Mouse (Mus musculus) limb, embryonic 11.5 days (tissue): Measurements from ENCODE around the gene Sfn. TPM values are rescaled to one million over a fixed set of nuclear protein-coding genes. Genes with fewer than 3 reads are reported as not detected.

Experiments
- ATAC-seq: fragments of 200-750 bp; cut with Nextera tagmentation; 2 replicates; pipeline ENCODE4 v1.8.0; 2017; ENCODE audit warnings: low read depth; ENCODE audit not compliant: insufficient number of reproducible peaks, low FRiP score, low TSS enrichment
- DNase-seq: peaks from one replicate; pipeline ENCODE4 v3.0.0-alpha.2; 2015; ENCODE audit warnings: low spot score
- H3K27ac ChIP-seq: fragments of 300-500 bp; sonication (generic); replicated peaks from 2 replicates; pipeline ENCODE4 v1.5.1; 2014; ENCODE audit warnings: low read depth, mild to moderate bottlenecking, low read length
- H3K27me3 ChIP-seq: fragments of 300-500 bp; sonication (generic); 2 replicates; pipeline ENCODE4 v1.6.1; 2014; ENCODE audit warnings: mild to moderate bottlenecking, low read length, mixed read lengths; ENCODE audit not compliant: control insufficient read depth, insufficient read depth
- H3K36me3 ChIP-seq: fragments of 300-500 bp; sonication (generic); 2 replicates; pipeline ENCODE4 v1.6.1; 2014; ENCODE audit warnings: mild to moderate bottlenecking, low read length, moderate library complexity, mixed read lengths; ENCODE audit not compliant: control insufficient read depth, insufficient read depth
- H3K4me1 ChIP-seq: fragments of 300-500 bp; sonication (generic); 2 replicates; pipeline ENCODE4 v1.6.1; 2014; ENCODE audit warnings: low read length, mixed read lengths; ENCODE audit not compliant: control insufficient read depth, insufficient read depth
- H3K4me2 ChIP-seq: fragments of 300-500 bp; sonication (generic); 2 replicates; pipeline ENCODE4 v1.6.1; 2014; ENCODE audit warnings: low read depth, mild to moderate bottlenecking, moderate library complexity; ENCODE audit not compliant: severe bottlenecking
- H3K4me3 ChIP-seq: fragments of 300-500 bp; sonication (generic); 2 replicates; pipeline ENCODE4 v1.5.1; 2014; ENCODE audit warnings: low read depth, low read length
- H3K9ac ChIP-seq: fragments of 300-500 bp; sonication (generic); 2 replicates; pipeline ENCODE4 v1.6.1; 2014; ENCODE audit warnings: mild to moderate bottlenecking, low read length
- H3K9me3 ChIP-seq: fragments of 300-500 bp; sonication (generic); 2 replicates; pipeline ENCODE4 v1.6.1; 2016; ENCODE audit warnings: low read length; ENCODE audit not compliant: control insufficient read depth
- WGBS: fragments of 180-500 bp; shearing (Covaris S2); extraction: QIAGEN DNeasy Blood & Tissue Kit; methylation state at CpG from one replicate; pipeline ENCODE4 v1.1.7; 2014; 5-methylcytosine and 5-hydroxymethylcytosine counted together
- polyA plus RNA-seq: library from polyadenylated mRNA; unstranded; fragments of >200 nt; fragmentation: Nextera tagmentation; extraction: Ambion mirVana; gene quantifications from 2 replicates; pipeline ENCODE4 v1.2.1, GENCODE M21; 2014

The Sfn gene
- polyA plus RNA-seq, 1 experiment from 2014 or later: 34.9 TPM

DNA sequence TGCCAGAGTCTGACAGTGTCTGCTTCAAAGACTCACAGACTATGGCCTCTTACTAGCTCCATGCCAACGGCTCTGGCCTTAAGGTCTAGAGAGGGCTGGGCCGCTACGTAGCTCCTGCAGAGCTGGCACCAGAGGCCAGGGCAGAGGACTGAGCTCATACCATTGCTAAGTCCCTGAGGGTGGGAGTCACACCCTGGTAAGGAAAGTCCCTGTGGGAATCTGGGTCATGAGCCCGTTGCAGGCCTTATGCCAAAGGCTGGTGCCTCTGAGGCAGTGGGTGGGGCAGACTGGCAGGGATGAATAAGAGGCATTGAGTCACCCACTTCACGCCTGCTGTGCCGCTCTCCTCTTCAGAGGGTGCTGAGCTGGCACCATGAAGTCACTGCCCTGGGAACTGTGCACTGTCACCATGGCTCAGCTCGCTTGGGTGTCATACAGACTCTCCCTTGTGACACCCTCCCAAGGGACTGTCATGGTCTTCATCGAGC lies 12.3 kb upstream of the Sfn start:
- H3K4me2 ChIP-seq: no peak overlapping the region
- no peak overlapping the region for H3K4me3 ChIP-seq
- no peak overlapping the region for H3K9ac ChIP-seq
- ATAC-seq (no peak), DNase-seq (no peak)
- WGBS: 89% methylated on average over 8 of the region's 8 CpGs
- H3K36me3 ChIP-seq: peaks cover 16% of the 10 kb centered on the region
- H3K27ac ChIP-seq: no peak overlapping the region
- no peaks in the 10 kb centered on the region for H3K4me1 ChIP-seq
- no peaks in the 10 kb centered on the region for H3K27me3 ChIP-seq
- H3K9me3 ChIP-seq: peaks cover 3% of the 10 kb centered on the region; the same call in 1 of the 2 replicates

- Histone ChIP-seq H3K9me3 (peaks cover 3% of the 10 kb centered on the region; the same call in 1 of the 2 replicates), H3K4me2 (no peak overlapping the region), H3K27ac (no peak overlapping the region), H3K4me3 (no peak overlapping the region), H3K9ac (no peak overlapping the region), H3K4me1 (no peaks in the 10 kb centered on the region), H3K36me3 (peaks cover 16% of the 10 kb centered on the region), H3K27me3 (no peaks in the 10 kb centered on the region)
- ATAC-seq: no peak
- 92% methylated on average over 4 of the region's 4 CpGs for WGBS
- DNase-seq: no peak
Observed at GRCm38 (mm10) chr4:133613867-133614266, 11.9 kb upstream of the Sfn start.

DNA sequence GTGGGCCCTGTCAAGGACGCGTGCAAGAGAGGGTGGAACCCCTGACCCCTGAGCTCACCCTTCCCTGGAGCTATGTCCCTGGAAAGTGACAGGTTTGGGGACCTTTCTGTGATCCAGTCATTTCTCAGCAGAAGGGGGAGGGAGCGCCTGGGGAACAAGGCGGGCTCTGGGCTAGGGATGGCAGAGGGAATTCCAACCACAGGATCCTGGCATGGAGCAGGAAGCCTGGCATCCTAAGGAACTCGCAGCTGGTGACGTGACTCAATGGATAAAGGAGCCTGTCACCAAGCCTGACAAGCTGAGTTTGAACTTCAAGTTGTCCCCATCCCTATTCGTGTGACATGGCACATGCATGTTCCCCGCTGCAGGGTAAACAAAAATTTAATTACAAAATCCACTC lies 11.1 kb upstream of the Sfn start:
- ATAC-seq (no peak), DNase-seq (no peak)
- Histone ChIP-seq H3K27ac (no peak overlapping the region), H3K4me3 (no peak overlapping the region), H3K9me3 (peaks cover 3% of the 10 kb centered on the region; the same call in 1 of the 2 replicates), H3K36me3 (peaks cover 16% of the 10 kb centered on the region), H3K4me2 (no peak overlapping the region), H3K9ac (no peak overlapping the region), H3K27me3 (no peaks in the 10 kb centered on the region), H3K4me1 (no peaks in the 10 kb centered on the region)
- 93% methylated on average over 8 of the region's 8 CpGs for WGBS

DNA sequence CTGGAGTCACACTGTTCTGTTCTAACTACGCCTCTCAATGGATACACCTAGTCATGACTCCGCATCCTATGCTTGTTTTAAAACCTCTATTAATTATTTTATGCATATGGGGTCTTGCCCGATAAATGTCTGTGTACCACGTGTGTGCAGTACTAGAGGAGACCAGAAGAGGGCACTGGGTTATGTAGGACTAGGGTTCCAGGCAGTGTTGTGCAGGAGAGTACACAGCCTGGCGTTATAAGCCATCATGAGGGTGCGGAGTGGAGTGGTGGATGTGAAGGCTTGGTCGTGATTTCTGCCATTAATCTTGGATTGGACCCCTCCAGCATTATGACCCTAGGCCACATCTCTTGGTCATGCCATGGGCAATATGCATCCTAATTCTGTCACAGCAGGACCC lies 10.4 kb upstream of the Sfn start:
- no peak overlapping the region for H3K27ac ChIP-seq
- 96% methylated on average over 7 of the region's 7 CpGs for WGBS
- DNase-seq: no peak
- H3K36me3 ChIP-seq: peaks cover 16% of the 10 kb centered on the region
- H3K4me1 ChIP-seq: no peaks in the 10 kb centered on the region
- ATAC-seq: no peak
- H3K4me3 ChIP-seq: no peak overlapping the region
- H3K9me3 ChIP-seq: peaks cover 3% of the 10 kb centered on the region; the same call in 1 of the 2 replicates
- no peak overlapping the region for H3K4me2 ChIP-seq
- H3K9ac ChIP-seq: no peak overlapping the region
- H3K27me3 ChIP-seq: no peaks in the 10 kb centered on the region

- Histone ChIP-seq H3K9me3 (peaks cover 3% of the 10 kb centered on the region; the same call in 1 of the 2 replicates), H3K4me3 (no peak overlapping the region), H3K27me3 (no peaks in the 10 kb centered on the region), H3K36me3 (peaks cover 19% of the 10 kb centered on the region), H3K27ac (no peak overlapping the region), H3K4me2 (no peak overlapping the region), H3K9ac (no peak overlapping the region), H3K4me1 (no peaks in the 10 kb centered on the region)
- DNase-seq (no peak), ATAC-seq (no peak)
- 97% methylated on average over 5 of the region's 5 CpGs for WGBS
Observed at GRCm38 (mm10) chr4:133611815-133612214, 9.8 kb upstream of the Sfn start.

- Histone ChIP-seq H3K27ac (no peak overlapping the region), H3K9me3 (peaks cover 3% of the 10 kb centered on the region; the same call in 1 of the 2 replicates), H3K4me1 (no peaks in the 10 kb centered on the region), H3K4me3 (no peak overlapping the region), H3K27me3 (no peaks in the 10 kb centered on the region), H3K9ac (no peak overlapping the region), H3K36me3 (peaks cover 20% of the 10 kb centered on the region), H3K4me2 (no peak overlapping the region)
- WGBS: 18% methylated on average over 6 of the region's 6 CpGs
- no peak for ATAC-seq
- peak; percentile 89 for DNase-seq
Observed at GRCm38 (mm10) chr4:133609719-133610118, 7.8 kb upstream of the Sfn start.

GRCm38 (mm10) chr4:133607284-133607683 lies 5.3 kb upstream of the Sfn start:
- Histone ChIP-seq H3K27ac (no peak overlapping the region), H3K27me3 (peaks cover 7% of the 10 kb centered on the region), H3K4me3 (no peak overlapping the region), H3K36me3 (peaks cover 12% of the 10 kb centered on the region; the same call in 1 of the 2 replicates), H3K9ac (no peak overlapping the region), H3K4me2 (no peak overlapping the region), H3K4me1 (no peaks in the 10 kb centered on the region), H3K9me3 (peaks cover 3% of the 10 kb centered on the region; the same call in 1 of the 2 replicates)
- no peak for ATAC-seq
- no peak for DNase-seq
- 75% methylated on average over 10 of the region's 10 CpGs for WGBS

- no peak overlapping the region for H3K4me3 ChIP-seq
- no peak overlapping the region for H3K9ac ChIP-seq
- DNase-seq (no peak), ATAC-seq (no peak)
- no peak overlapping the region for H3K4me2 ChIP-seq
- H3K27ac ChIP-seq: no peak overlapping the region
- peaks cover 19% of the 10 kb centered on the region for H3K27me3 ChIP-seq
- no peaks in the 10 kb centered on the region for H3K9me3 ChIP-seq
- 62% methylated on average over 9 of the region's 9 CpGs for WGBS
- 0 out of 2 replicates have a peak, but pooled peaks cover 3% of the 10 kb centered on the region for H3K4me1 ChIP-seq
- H3K36me3 ChIP-seq: peaks cover 8% of the 10 kb centered on the region; the same call in 1 of the 2 replicates
Observed at GRCm38 (mm10) chr4:133605330-133605729, 3.4 kb upstream of the Sfn start.

GRCm38 (mm10) chr4:133604856-133605255 lies 2.9 kb upstream of the Sfn start:
- Histone ChIP-seq H3K9me3 (no peaks in the 10 kb centered on the region), H3K4me2 (no peak overlapping the region), H3K4me1 (peaks cover 7% of the 10 kb centered on the region; the same call in 1 of the 2 replicates), H3K9ac (no peak overlapping the region), H3K27me3 (peaks cover 24% of the 10 kb centered on the region), H3K27ac (no peak overlapping the region), H3K36me3 (peaks cover 8% of the 10 kb centered on the region; the same call in 1 of the 2 replicates), H3K4me3 (no peak overlapping the region)
- DNase-seq (no peak), ATAC-seq (no peak)
- 65% methylated on average over 6 of the region's 6 CpGs for WGBS
